8 mouse cellular contexts compared by ENCODE assay signal in genomic region chr16:31233167-31233498, GRCm38 (mm10). TPM values are rescaled to one million over a fixed set of nuclear protein-coding genes. Genes with fewer than 3 reads are reported as not detected.
DNase-seq lines count a peak whose midpoint lies in the region; ATAC-seq and TF ChIP-seq lines count a peak whose summit lies in the region.

No protein-coding gene starts in this region.

- no peaks in the 10 kb centered on the region for H3K9me3 ChIP-seq in kidney, embryonic 14.5 days (ENCODE audit: control insufficient read depth, low read length)

- WGBS in kidney, embryonic 14.5 days: 7% methylated on average over 4 of the region's 4 CpGs

- TF ChIP-seq POLR2A in cortical plate, adult 2 months (IDR thresholded peaks at IDR 0.05; ENCODE audit: extremely low read depth, insufficient read depth, low read length): no peak

- DNase-seq in kidney, adult 11 months: no peak
- peak; percentile 5 for DNase-seq in heart, postnatal 25 days (ENCODE audit: low spot score)
- peak; percentile 16 for DNase-seq in lung, postnatal 25 days (ENCODE audit: low spot score)
- no peak for DNase-seq in left cerebral cortex, postnatal 4 days
- no peak for DNase-seq in ovary, postnatal 36 days (ENCODE audit: low spot score)
- no peak for DNase-seq in MN1 (ENCODE audit: low spot score)

- H3K4me3 ChIP-seq in kidney, embryonic 14.5 days (ENCODE audit: low read length): peak overlapping the region; percentile 3; the same call in 1 of the 2 replicates
- no peak overlapping the region for H3K4me3 ChIP-seq in cortical plate, adult 2 months (ENCODE audit: insufficient read depth, low read length)

- no peak overlapping the region for H3K27ac ChIP-seq in kidney, embryonic 14.5 days (ENCODE audit: low read depth, low read length)
- peak overlapping the region; percentile 42; the same call in 1 of the 2 replicates for H3K27ac ChIP-seq in cortical plate, adult 2 months (ENCODE audit: insufficient read depth, low read length)

- intact Hi-C loops in heart, postnatal 25 days (cut with DNase I): no loop called here
- intact Hi-C loops in left cerebral cortex, postnatal 4 days (cut with DNase I): no loop called here

- no peaks in the 10 kb centered on the region for H3K36me3 ChIP-seq in kidney, embryonic 14.5 days (ENCODE audit: control insufficient read depth, insufficient read depth, low read length)

- H3K9ac ChIP-seq in kidney, embryonic 14.5 days (ENCODE audit: low read depth, low read length): no peak overlapping the region

- TF ChIP-seq CTCF in cortical plate, adult 2 months (IDR thresholded peaks at IDR 0.05; ENCODE audit: extremely low read depth, insufficient read depth, low read length): no peak

- no peak for ATAC-seq in kidney, embryonic 14.5 days (ENCODE audit: low FRiP score, low TSS enrichment)

- H3K4me1 ChIP-seq in kidney, embryonic 14.5 days (ENCODE audit: control insufficient read depth, insufficient read depth, low read length): peaks cover 6% of the 10 kb centered on the region; the same call in 1 of the 2 replicates
- peaks cover 19% of the 10 kb centered on the region for H3K4me1 ChIP-seq in cortical plate, adult 2 months (ENCODE audit: control insufficient read depth, insufficient read depth, low read length)

- H3K27me3 ChIP-seq in kidney, embryonic 14.5 days (ENCODE audit: control insufficient read depth, insufficient read depth, low read length): 0 out of 2 replicates have a peak, but pooled peaks cover 2% of the 10 kb centered on the region

- H3K4me2 ChIP-seq in kidney, embryonic 14.5 days (replicated peaks; ENCODE audit: low read depth, low read length): peak overlapping the region; percentile 33

RNA-seq across cellular contexts. Expression of gene Acap2, which starts 32.1 kb away (rescaled TPM):
- polyA plus RNA-seq in kidney, embryonic 14.5 days (2014; fragmentation: Nextera tagmentation; extraction: Ambion mirVana): 12.8 and 21.2 TPM in 2 replicates
- polyA plus RNA-seq in cortical plate, adult 2 months (2012; rRNA removed): 53.1 and 57.7 TPM in 2 replicates
- 10 to 100 TPM; 18.2 to 23.9 TPM for total RNA-seq in heart, postnatal 25 days (2021)
- total RNA-seq in left cerebral cortex, postnatal 4 days (2021): 10 to 100 TPM; 55.7 to 55.8 TPM

RNA-seq across cellular contexts. Expression of gene Ppp1r2, which starts 41.9 kb away (rescaled TPM):
- polyA plus RNA-seq in kidney, embryonic 14.5 days (2014; fragmentation: Nextera tagmentation; extraction: Ambion mirVana): 77.0 and 98.6 TPM in 2 replicates
- 62.2 and 64.2 TPM in 2 replicates for polyA plus RNA-seq in cortical plate, adult 2 months (2012; rRNA removed)
- 10 to 100 TPM; 80.7 to 84.4 TPM for total RNA-seq in heart, postnatal 25 days (2021)
- 10 to 100 TPM; 59.1 to 59.2 TPM for total RNA-seq in left cerebral cortex, postnatal 4 days (2021)

Comparison
In these comparisons a context has a peak if more than half of its experiments do, and no peak if none do; other contexts are left out.
1. DNase-seq: peak in heart, postnatal 25 days (single experiment) and lung, postnatal 25 days (single experiment); none in kidney, adult 11 months (single experiment), left cerebral cortex, postnatal 4 days (single experiment), ovary, postnatal 36 days (single experiment) and MN1 (single experiment).